Mouse (Mus musculus): ENCODE measurements around the gene Stx7. TPM values are rescaled to one million over a fixed set of nuclear protein-coding genes. Genes with fewer than 3 reads are reported as not detected.
"Not testable (repeated sequence)": the region's sequence is repeated elsewhere in the genome, so short reads cannot be mapped to it uniquely, and the experiment has no call there.

The Stx7 gene
- 10 to 100 TPM; 21.7 to 26.1 TPM for total RNA-seq (2021)
- long read RNA-seq, experiment 1, transcript Stx7-205 (10 exons, 3,435 nt) = major isoform, 51 of 58 reads
- long read RNA-seq, experiment 1, partial matches to known transcripts = 0 of 58 reads
- long read RNA-seq, experiment 1, other reads (novel, unspliced or antisense) = 7 of 58 reads
- long read RNA-seq, experiment 2, transcript Stx7-205 (10 exons, 3,435 nt) = major isoform, 66 of 70 reads
- long read RNA-seq, experiment 2, partial matches to known transcripts = 2 of 70 reads
- long read RNA-seq, experiment 2, other reads (novel, unspliced or antisense) = 2 of 70 reads

- peak within 1 kb of the TSS; percentile 94 for H3K27ac ChIP-seq
- intact Hi-C loops (cut with DNase I) = no loop called here
- peak within 1 kb of the TSS; percentile 96 for H3K4me3 ChIP-seq
- DNase-seq = peak; percentile 96
- no peak for TF ChIP-seq CTCF (IDR thresholded peaks at IDR 0.05)
These were observed at the start of gene Stx7 for GRCm38 (mm10) chr10:24149135-24149781. Gene Stx7, plus strand, starts transcription at chr10:24149302.

- DNase-seq; H3K27ac ChIP-seq; intact Hi-C loops (cut with DNase I); H3K4me3 ChIP-seq: not testable (repeated sequence)
These were observed 47.3 kb upstream of the Stx7 start, which contains the start of gene Taar8c for GRCm38 (mm10) chr10:24101812-24102211. Gene Taar8c, minus strand, starts transcription at chr10:24101912.

- H3K27ac ChIP-seq; H3K4me3 ChIP-seq; DNase-seq; intact Hi-C loops (cut with DNase I): not testable (repeated sequence)
These were observed 45.8 kb upstream of the Stx7 start for GRCm38 (mm10) chr10:24103299-24103698.

DNA sequence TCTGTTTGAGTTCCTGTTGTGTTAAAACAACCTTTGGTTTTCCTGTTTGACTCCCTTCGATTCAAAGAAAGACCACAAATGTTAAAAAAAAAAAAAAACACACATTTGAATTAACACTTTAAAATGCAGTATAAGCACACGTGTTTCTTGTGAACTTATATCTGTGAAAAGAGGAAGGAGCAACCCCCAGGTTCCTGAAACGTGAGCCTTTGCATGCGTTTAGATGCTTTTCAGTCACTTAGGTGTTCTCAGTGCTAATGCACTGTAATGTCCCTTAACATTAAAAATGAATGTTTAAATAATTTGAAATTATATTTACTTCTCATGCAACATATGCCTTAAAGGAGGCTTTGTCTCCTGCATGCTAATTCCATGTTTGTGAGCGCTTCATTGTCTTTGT is 41.4 kb upstream of the Stx7 start:
- no peak for DNase-seq
- no peak overlapping the region for H3K27ac ChIP-seq
- TF ChIP-seq CTCF (IDR thresholded peaks at IDR 0.05) = no peak
- no peak overlapping the region for H3K4me3 ChIP-seq
- intact Hi-C loops (cut with DNase I) = no loop called here

GRCm38 (mm10) chr10:24108236-24108635 is 40.9 kb upstream of the Stx7 start:
- DNase-seq = no peak
- no peak for TF ChIP-seq CTCF (IDR thresholded peaks at IDR 0.05)
- intact Hi-C loops (cut with DNase I) = no loop called here
- Histone ChIP-seq H3K4me3 (no peak overlapping the region), H3K27ac (no peak overlapping the region)

DNA sequence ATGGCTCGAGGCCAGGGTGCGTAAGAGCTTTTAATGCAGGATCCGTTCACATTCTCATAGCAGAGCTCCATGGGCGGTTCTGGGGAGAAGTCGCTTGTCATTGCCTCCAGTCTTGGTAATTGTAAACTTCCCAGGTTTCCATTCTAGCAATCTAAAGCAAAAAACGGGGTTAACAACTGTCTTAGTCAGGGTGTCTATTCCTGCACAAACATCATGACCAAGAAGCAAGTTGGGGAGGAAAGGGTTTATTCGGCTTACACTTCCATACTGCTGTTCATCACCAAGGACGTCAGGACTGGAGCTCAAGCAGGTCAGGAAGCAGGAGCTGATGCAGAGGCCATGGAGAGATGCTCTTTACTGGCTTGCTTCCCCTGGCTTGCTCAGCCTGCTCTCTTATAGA is 39.7 kb upstream of the Stx7 start, which contains the start of gene Taar9:
Gene Taar9, minus strand, starts transcription at position 101 of the 400 bp plus-strand sequence.
- intact Hi-C loops (cut with DNase I) = not testable (repeated sequence)

GRCm38 (mm10) chr10:24111116-24111778 is 37.9 kb upstream of the Stx7 start:
- H3K27ac ChIP-seq = no peak overlapping the region
- intact Hi-C loops (cut with DNase I) = loop anchor here (1.0 kb wide), 1 partner anchor 132 kb away; no protein-coding TSS in a partner anchor
- DNase-seq = peak; percentile 19
- peak; percentile 71 for TF ChIP-seq CTCF (IDR thresholded peaks at IDR 0.05)
- no peak overlapping the region for H3K4me3 ChIP-seq

More for the DNA sequence above, 39.7 kb upstream of the Stx7 start, which contains the start of gene Taar9:
- not testable (repeated sequence) for H3K27ac ChIP-seq, DNase-seq, H3K4me3 ChIP-seq

- peak; percentile 29 for DNase-seq
- Histone ChIP-seq H3K27ac (no peak overlapping the region), H3K4me3 (peak overlapping the region; percentile 69)
- intact Hi-C loops (cut with DNase I) = loop anchor here (2.0 to 5.0 kb wide), 2 partner anchors 154 to 319 kb away; no protein-coding TSS in a partner anchor
- TF ChIP-seq CTCF (IDR thresholded peaks at IDR 0.05) = peak; percentile 84
These were observed 17.4 kb upstream of the Stx7 start for GRCm38 (mm10) chr10:24131451-24132262.

DNA sequence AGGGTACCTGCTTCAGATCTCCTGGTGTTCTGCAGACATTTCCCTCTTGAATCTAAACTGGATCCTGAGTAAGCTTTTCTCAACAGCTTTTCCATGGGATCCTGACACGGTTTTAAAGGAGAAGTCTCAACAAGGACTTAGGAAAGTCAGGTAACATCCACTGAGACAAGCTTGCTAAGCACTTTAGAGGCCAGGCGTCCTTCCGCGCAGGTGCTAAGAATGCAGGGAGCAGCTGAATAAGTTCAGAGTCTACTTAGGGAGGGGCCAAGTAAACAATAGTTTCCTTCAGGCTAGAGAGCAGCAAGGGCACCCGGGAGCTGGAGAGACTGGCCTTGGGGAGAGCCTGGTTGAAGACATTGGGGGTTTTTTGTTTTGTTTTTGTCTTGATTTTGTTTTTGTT is 16.8 kb upstream of the Stx7 start:
- intact Hi-C loops (cut with DNase I) = loop anchor here (5.0 kb wide), 1 partner anchor 155 kb away; no protein-coding TSS in a partner anchor
- no peak for TF ChIP-seq CTCF (IDR thresholded peaks at IDR 0.05)
- no peak for DNase-seq
- Histone ChIP-seq H3K27ac (no peak overlapping the region), H3K4me3 (peak overlapping the region; percentile 69)

- no peak overlapping the region for H3K27ac ChIP-seq
- DNase-seq = no peak
- intact Hi-C loops (cut with DNase I) = loop anchor here (5.0 kb wide), 1 partner anchor 156 kb away; no protein-coding TSS in a partner anchor
- H3K4me3 ChIP-seq = no peak overlapping the region
- no peak for TF ChIP-seq CTCF (IDR thresholded peaks at IDR 0.05)
These were observed 16.0 kb upstream of the Stx7 start for GRCm38 (mm10) chr10:24133132-24133531.

- Histone ChIP-seq H3K27ac (no peak overlapping the region), H3K4me3 (no peak overlapping the region)
- intact Hi-C loops (cut with DNase I) = loop anchor here (5.0 kb wide), 1 partner anchor 157 kb away; no protein-coding TSS in a partner anchor
- TF ChIP-seq CTCF (IDR thresholded peaks at IDR 0.05) = no peak
- DNase-seq = no peak
These were observed 14.9 kb upstream of the Stx7 start for GRCm38 (mm10) chr10:24134071-24134645.
